Mouse (Mus musculus): Measurements from ENCODE around the gene Fbxl17. TPM values are rescaled to one million over a fixed set of nuclear protein-coding genes. Genes with fewer than 3 reads are reported as not detected.

Gene Fbxl17
- total and polyA plus RNA-seq, 3 experiments, result 8.2 to 9.9 (median 8.8) TPM

DNA sequence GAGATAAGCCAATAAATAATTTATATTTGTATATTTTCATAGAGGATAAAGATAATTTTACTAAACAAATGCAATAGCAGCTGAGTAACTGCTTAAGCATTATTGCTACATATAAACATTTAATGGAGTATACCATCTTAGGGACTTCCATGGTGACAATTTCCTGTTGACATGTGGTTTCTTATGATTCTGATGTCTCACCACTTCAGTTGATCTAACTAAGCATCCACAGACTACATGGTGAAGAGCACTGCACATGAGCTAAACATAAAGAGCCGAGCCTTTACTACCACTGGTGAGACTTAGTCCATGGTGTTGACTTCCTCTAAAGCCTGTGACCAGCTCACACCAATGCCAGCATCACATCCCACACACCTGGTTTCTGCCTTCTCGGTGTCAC, 175.1 kb downstream of the Fbxl17 start:
- Histone ChIP-seq H3K4me1 (ENCODE audit: insufficient read depth, low read depth, low read length) (peaks cover 36% of the 10 kb centered on the region), H3K4me3 (ENCODE audit: low read depth, low read length) (no peak overlapping the region), H3K36me3 (replicated peaks) (peaks cover 15% of the 10 kb centered on the region), H3K9me3 (replicated peaks) (no peaks in the 10 kb centered on the region), H3K27me3 (ENCODE audit: insufficient read depth, low read length) (no peaks in the 10 kb centered on the region)
- DNase-seq (ENCODE audit: low spot score) (no peak), ATAC-seq (ENCODE audit: extremely low read depth, insufficient number of reproducible peaks, low FRiP score, poor library complexity, severe bottlenecking) (no peak)
- TF ChIP-seq GATA2 (IDR thresholded peaks at IDR 0.05; ENCODE audit: borderline replicate concordance, low read depth, low read length) (no peak), GATA1 (IDR thresholded peaks at IDR 0.05; ENCODE audit: borderline replicate concordance, low read length) (no peak), CTCF (IDR thresholded peaks at IDR 0.05; ENCODE audit: low read depth, low read length) (no peak), POLR2AphosphoS5 (IDR thresholded peaks at IDR 0.05; ENCODE audit: insufficient replicate concordance, low read depth, low read length) (no peak), TAL1 (conservative IDR thresholded peaks at IDR 0.05; ENCODE audit: low read depth, low read length) (no peak)

DNA sequence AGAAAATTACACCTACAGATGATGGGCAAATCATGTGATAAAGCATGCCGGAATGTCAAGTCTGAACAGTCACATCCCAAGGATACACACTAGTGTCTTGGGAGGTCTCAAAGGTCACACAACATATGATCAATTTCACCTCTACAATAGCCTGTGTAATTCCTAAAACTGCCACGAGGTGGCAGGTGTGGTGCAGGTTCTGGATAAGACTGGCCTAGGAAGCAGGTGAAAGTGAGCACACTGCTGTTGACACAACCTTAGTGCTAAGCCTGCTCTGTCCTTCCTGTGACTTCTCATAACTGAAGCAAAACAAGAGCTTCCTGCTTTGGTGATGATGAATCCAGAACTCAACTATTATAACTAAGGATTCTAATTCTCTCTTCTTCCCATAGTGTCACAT, 175.8 kb downstream of the Fbxl17 start:
- no peak for DNase-seq (ENCODE audit: low spot score)
- peaks cover 38% of the 10 kb centered on the region for H3K4me1 ChIP-seq (ENCODE audit: insufficient read depth, low read depth, low read length)
- peaks cover 15% of the 10 kb centered on the region for H3K36me3 ChIP-seq (replicated peaks)
- H3K4me3 ChIP-seq (ENCODE audit: low read depth, low read length), result no peak overlapping the region
- no peaks in the 10 kb centered on the region for H3K27me3 ChIP-seq (ENCODE audit: insufficient read depth, low read length)
- TF ChIP-seq GATA2 (IDR thresholded peaks at IDR 0.05; ENCODE audit: borderline replicate concordance, low read depth, low read length) (no peak), POLR2AphosphoS5 (IDR thresholded peaks at IDR 0.05; ENCODE audit: insufficient replicate concordance, low read depth, low read length) (no peak), GATA1 (IDR thresholded peaks at IDR 0.05; ENCODE audit: borderline replicate concordance, low read length) (no peak), CTCF (IDR thresholded peaks at IDR 0.05; ENCODE audit: low read depth, low read length) (peak; percentile 98)
- peak; percentile 59 for ATAC-seq (ENCODE audit: extremely low read depth, insufficient number of reproducible peaks, low FRiP score, poor library complexity, severe bottlenecking)
- no peaks in the 10 kb centered on the region for H3K9me3 ChIP-seq (replicated peaks)

DNA sequence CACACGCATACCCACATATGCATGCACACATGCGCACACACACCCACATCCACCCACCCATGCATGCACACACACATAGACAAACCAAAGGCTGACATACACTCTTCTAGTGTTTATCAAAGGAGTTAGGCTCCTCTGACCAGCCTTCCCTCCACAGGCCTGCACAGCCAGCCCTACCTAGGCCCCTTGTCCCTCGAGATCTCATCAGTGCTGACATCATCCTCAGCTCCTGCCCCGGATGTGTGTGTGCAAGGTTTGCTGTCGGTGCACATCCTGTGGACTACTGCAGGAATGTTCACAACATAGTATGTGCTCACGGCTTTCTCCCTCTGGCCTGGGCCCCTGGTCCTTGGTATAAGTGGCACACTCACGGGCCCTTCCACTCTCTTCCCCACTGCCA, 177.0 kb downstream of the Fbxl17 start:
- Histone ChIP-seq H3K4me3 (ENCODE audit: low read depth, low read length) (no peak overlapping the region), H3K4me1 (ENCODE audit: insufficient read depth, low read depth, low read length) (peaks cover 44% of the 10 kb centered on the region), H3K9me3 (replicated peaks) (no peaks in the 10 kb centered on the region), H3K36me3 (replicated peaks) (peaks cover 15% of the 10 kb centered on the region), H3K27me3 (ENCODE audit: insufficient read depth, low read length) (no peaks in the 10 kb centered on the region)
- no peak for TF ChIP-seq TAL1 (conservative IDR thresholded peaks at IDR 0.05; ENCODE audit: low read depth, low read length)
- TF ChIP-seq CTCF (IDR thresholded peaks at IDR 0.05; ENCODE audit: low read depth, low read length), result no peak
- TF ChIP-seq GATA1 (IDR thresholded peaks at IDR 0.05; ENCODE audit: borderline replicate concordance, low read length), result no peak
- no peak for TF ChIP-seq GATA2 (IDR thresholded peaks at IDR 0.05; ENCODE audit: borderline replicate concordance, low read depth, low read length)
- TF ChIP-seq POLR2AphosphoS5 (IDR thresholded peaks at IDR 0.05; ENCODE audit: insufficient replicate concordance, low read depth, low read length), result no peak
- no peak for ATAC-seq (ENCODE audit: extremely low read depth, insufficient number of reproducible peaks, low FRiP score, poor library complexity, severe bottlenecking)
- DNase-seq (ENCODE audit: low spot score), result no peak

DNA sequence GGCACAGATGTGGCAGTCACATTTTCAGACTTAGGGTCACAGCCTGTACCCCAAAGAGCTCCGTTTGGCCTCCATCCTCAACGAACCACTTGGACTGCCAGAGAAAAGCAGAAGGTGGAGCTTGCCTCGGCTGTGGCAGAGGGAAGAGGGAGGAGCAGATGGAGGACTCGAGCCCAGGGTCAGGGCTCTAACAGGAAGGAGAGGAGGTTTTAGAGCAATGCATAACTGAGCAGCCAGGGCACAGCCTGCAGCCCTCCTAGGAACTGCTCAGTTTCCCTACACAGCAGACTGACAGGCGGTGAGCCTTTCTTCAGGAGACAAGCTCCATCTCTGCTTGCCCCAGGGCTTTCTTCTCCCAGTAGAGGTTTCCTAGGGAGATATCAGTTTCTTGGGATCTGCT, 178.5 kb downstream of the Fbxl17 start:
- H3K9me3 ChIP-seq (replicated peaks), result no peaks in the 10 kb centered on the region
- H3K27me3 ChIP-seq (ENCODE audit: insufficient read depth, low read length), result no peaks in the 10 kb centered on the region
- H3K4me1 ChIP-seq (ENCODE audit: insufficient read depth, low read depth, low read length), result peaks cover 53% of the 10 kb centered on the region
- H3K4me3 ChIP-seq (ENCODE audit: low read depth, low read length), result no peak overlapping the region; the same call in 1 of the 2 replicates
- H3K36me3 ChIP-seq (replicated peaks), result peaks cover 22% of the 10 kb centered on the region
- ATAC-seq (ENCODE audit: extremely low read depth, insufficient number of reproducible peaks, low FRiP score, poor library complexity, severe bottlenecking), result peak; percentile 61
- peak; percentile 30 for DNase-seq (ENCODE audit: low spot score)
- TF ChIP-seq TAL1 (conservative IDR thresholded peaks at IDR 0.05; ENCODE audit: low read depth, low read length), result no peak
- no peak for TF ChIP-seq GATA1 (IDR thresholded peaks at IDR 0.05; ENCODE audit: borderline replicate concordance, low read length)
- no peak for TF ChIP-seq GATA2 (IDR thresholded peaks at IDR 0.05; ENCODE audit: borderline replicate concordance, low read depth, low read length)
- TF ChIP-seq CTCF (IDR thresholded peaks at IDR 0.05; ENCODE audit: low read depth, low read length), result no peak
- TF ChIP-seq POLR2AphosphoS5 (IDR thresholded peaks at IDR 0.05; ENCODE audit: insufficient replicate concordance, low read depth, low read length), result no peak

DNA sequence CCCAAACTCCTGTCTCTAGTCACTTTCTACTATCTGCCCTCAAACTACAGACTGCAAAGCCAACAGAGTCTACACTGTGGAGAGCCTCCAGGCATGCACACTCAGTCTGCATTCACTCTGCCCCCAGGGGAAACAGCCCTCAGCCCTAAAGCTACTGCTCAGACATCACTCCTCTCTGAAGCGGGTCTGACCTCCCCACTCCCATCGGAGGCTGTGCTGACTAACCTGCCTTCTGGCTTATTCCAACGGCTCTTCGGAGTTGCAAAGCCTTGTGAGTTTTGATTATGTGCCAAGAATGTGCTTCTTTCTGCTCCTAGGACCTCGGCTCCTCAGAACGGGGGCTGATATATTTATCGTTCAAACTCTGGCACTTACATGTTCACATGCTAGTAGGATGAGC, 182.3 kb downstream of the Fbxl17 start:
- Histone ChIP-seq H3K4me1 (ENCODE audit: insufficient read depth, low read depth, low read length) (peaks cover 59% of the 10 kb centered on the region), H3K4me3 (ENCODE audit: low read depth, low read length) (no peak overlapping the region), H3K9me3 (replicated peaks) (0 out of 2 replicates have a peak, but pooled peaks cover 8% of the 10 kb centered on the region), H3K36me3 (replicated peaks) (peaks cover 27% of the 10 kb centered on the region), H3K27me3 (ENCODE audit: insufficient read depth, low read length) (no peaks in the 10 kb centered on the region)
- DNase-seq (ENCODE audit: low spot score) (no peak), ATAC-seq (ENCODE audit: extremely low read depth, insufficient number of reproducible peaks, low FRiP score, poor library complexity, severe bottlenecking) (no peak)
- TF ChIP-seq CTCF (IDR thresholded peaks at IDR 0.05; ENCODE audit: low read depth, low read length) (no peak), GATA1 (IDR thresholded peaks at IDR 0.05; ENCODE audit: borderline replicate concordance, low read length) (no peak), GATA2 (IDR thresholded peaks at IDR 0.05; ENCODE audit: borderline replicate concordance, low read depth, low read length) (no peak), TAL1 (conservative IDR thresholded peaks at IDR 0.05; ENCODE audit: low read depth, low read length) (no peak), POLR2AphosphoS5 (IDR thresholded peaks at IDR 0.05; ENCODE audit: insufficient replicate concordance, low read depth, low read length) (no peak)

DNA sequence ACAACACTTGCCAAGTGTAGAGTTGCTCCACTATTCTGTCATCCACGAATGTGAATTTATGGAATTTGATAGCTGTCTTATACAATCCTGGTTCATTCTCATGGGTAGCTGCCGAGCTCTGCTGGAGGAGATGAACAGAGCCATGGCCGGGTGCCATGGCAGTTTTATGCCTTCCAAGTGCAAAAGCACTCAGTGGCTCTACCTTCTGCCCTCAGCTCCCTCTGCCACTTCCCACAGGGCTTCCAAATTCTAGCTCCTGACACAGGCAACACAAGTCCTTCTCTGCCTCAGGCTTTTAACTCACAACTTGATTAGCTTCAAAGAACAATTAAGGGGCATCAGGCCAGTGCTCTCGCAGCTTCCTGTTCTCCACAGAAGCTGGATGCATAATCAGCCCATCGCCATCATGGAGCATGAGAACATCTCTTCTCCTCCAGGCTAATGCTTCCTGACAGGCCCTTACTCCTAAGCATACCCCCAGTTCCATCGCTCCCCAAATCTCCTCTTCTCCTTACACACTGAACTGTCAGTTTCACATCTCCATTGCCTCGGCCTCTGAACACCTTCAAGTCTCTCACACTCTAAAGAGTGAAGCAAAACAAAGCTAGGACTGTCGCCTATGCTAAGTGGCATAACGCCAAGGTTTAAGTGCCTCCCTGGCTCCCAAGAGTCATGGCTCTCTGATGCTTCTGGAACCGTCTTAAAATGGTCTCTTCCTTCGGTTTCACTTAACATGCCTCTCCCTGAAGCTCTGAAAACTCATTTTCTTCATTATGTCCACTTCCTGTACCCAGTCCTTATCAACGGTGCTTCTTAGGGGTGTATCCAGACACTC, 184.0 kb downstream of the Fbxl17 start:
- no peak overlapping the region for H3K4me3 ChIP-seq (ENCODE audit: low read depth, low read length)
- TF ChIP-seq TAL1 (conservative IDR thresholded peaks at IDR 0.05; ENCODE audit: low read depth, low read length) (no peak), CTCF (IDR thresholded peaks at IDR 0.05; ENCODE audit: low read depth, low read length) (no peak), GATA1 (IDR thresholded peaks at IDR 0.05; ENCODE audit: borderline replicate concordance, low read length) (no peak), GATA2 (IDR thresholded peaks at IDR 0.05; ENCODE audit: borderline replicate concordance, low read depth, low read length) (no peak), POLR2AphosphoS5 (IDR thresholded peaks at IDR 0.05; ENCODE audit: insufficient replicate concordance, low read depth, low read length) (no peak)
- H3K27me3 ChIP-seq (ENCODE audit: insufficient read depth, low read length), result no peaks in the 10 kb centered on the region
- DNase-seq (ENCODE audit: low spot score), result no peak
- peaks cover 61% of the 10 kb centered on the region for H3K4me1 ChIP-seq (ENCODE audit: insufficient read depth, low read depth, low read length)
- 0 out of 2 replicates have a peak, but pooled peaks cover 8% of the 10 kb centered on the region for H3K9me3 ChIP-seq (replicated peaks)
- H3K36me3 ChIP-seq (replicated peaks), result peaks cover 23% of the 10 kb centered on the region
- no peak for ATAC-seq (ENCODE audit: extremely low read depth, insufficient number of reproducible peaks, low FRiP score, poor library complexity, severe bottlenecking)
